Mouse (Mus musculus): ENCODE results near the gene Prlh. TPM values are rescaled to one million over a fixed set of nuclear protein-coding genes. Genes with fewer than 3 reads are reported as not detected.
A peak's percentile ranks its signal among the peaks of the same experiment; 100 is the strongest.

Prlh gene
- total and polyA plus RNA-seq, 3 experiments: not detected

- Histone ChIP-seq H3K27ac (no peak overlapping the region), H3K79me2 (replicated peaks; ENCODE audit: control insufficient read depth, insufficient read depth, low read length) (no peaks in the 10 kb centered on the region), H3K27me3 (ENCODE audit: control insufficient read depth, insufficient read depth, low read length) (no peaks in the 10 kb centered on the region), H3K4me1 (ENCODE audit: control insufficient read depth, insufficient read depth, low read length) (peaks cover 1% of the 10 kb centered on the region; the same call in 1 of the 2 replicates), H3K36me3 (ENCODE audit: control insufficient read depth, insufficient read depth, low read length) (no peaks in the 10 kb centered on the region), H3K4me3 (no peak overlapping the region), H3K9ac (ENCODE audit: low read depth, low read length) (no peak overlapping the region)
- TF ChIP-seq EP300 (IDR thresholded peaks at IDR 0.05; ENCODE audit: insufficient read depth, low read depth, low read length) (peak; percentile 85), CTCF (IDR thresholded peaks at IDR 0.05) (no peak; the same call in 1 of the 2 replicates)
- DNase-seq: peak; percentile 89 to 95
- intact Hi-C loops (cut with DNase I): loop anchor here (1.0 to 5.0 kb wide), 5 partner anchors 48 to 264 kb away; partner anchors contain the start of gene Ramp1
- 18% methylated on average over 9 of the region's 9 CpGs for WGBS
Observed at GRCm38 (mm10) chr1:90972911-90973573, 20.1 kb downstream of the Prlh start.

- Histone ChIP-seq H3K27ac (no peak overlapping the region), H3K9ac (ENCODE audit: low read depth, low read length) (no peak overlapping the region), H3K79me2 (replicated peaks; ENCODE audit: control insufficient read depth, insufficient read depth, low read length) (no peaks in the 10 kb centered on the region), H3K36me3 (ENCODE audit: control insufficient read depth, insufficient read depth, low read length) (no peaks in the 10 kb centered on the region), H3K4me3 (no peak overlapping the region), H3K27me3 (ENCODE audit: control insufficient read depth, insufficient read depth, low read length) (no peaks in the 10 kb centered on the region), H3K4me1 (ENCODE audit: control insufficient read depth, insufficient read depth, low read length) (peaks cover 1% of the 10 kb centered on the region; the same call in 1 of the 2 replicates)
- TF ChIP-seq EP300 (IDR thresholded peaks at IDR 0.05; ENCODE audit: insufficient read depth, low read depth, low read length) (no peak), CTCF (IDR thresholded peaks at IDR 0.05) (no peak), POLR2A (IDR thresholded peaks at IDR 0.05; ENCODE audit: insufficient read depth, low read depth, low read length) (no peak)
- intact Hi-C loops (cut with DNase I): loop anchor here (1.0 to 5.0 kb wide), 5 partner anchors 47 to 264 kb away; partner anchors contain the start of gene Ramp1
- 83% methylated on average over 2 of the region's 2 CpGs for WGBS
- DNase-seq: no peak
Observed at GRCm38 (mm10) chr1:90973574-90973911, 20.6 kb downstream of the Prlh start.

- Histone ChIP-seq H3K27me3 (ENCODE audit: control insufficient read depth, insufficient read depth, low read length) (no peaks in the 10 kb centered on the region), H3K4me3 (no peak overlapping the region), H3K9ac (ENCODE audit: low read depth, low read length) (no peak overlapping the region), H3K4me1 (ENCODE audit: control insufficient read depth, insufficient read depth, low read length) (peaks cover 3% of the 10 kb centered on the region), H3K79me2 (replicated peaks; ENCODE audit: control insufficient read depth, insufficient read depth, low read length) (no peaks in the 10 kb centered on the region), H3K27ac (no peak overlapping the region), H3K36me3 (ENCODE audit: control insufficient read depth, insufficient read depth, low read length) (no peaks in the 10 kb centered on the region)
- 42% methylated on average over 12 of the region's 12 CpGs for WGBS
- peak; percentile 42 to 71 for DNase-seq
- intact Hi-C loops (cut with DNase I): loop anchor here (5.0 kb wide), 2 partner anchors 202 to 262 kb away; partner anchors contain the start of gene Ramp1
- TF ChIP-seq CTCF (IDR thresholded peaks at IDR 0.05): no peak
- TF ChIP-seq EP300 (IDR thresholded peaks at IDR 0.05; ENCODE audit: insufficient read depth, low read depth, low read length): no peak
- TF ChIP-seq POLR2A (IDR thresholded peaks at IDR 0.05; ENCODE audit: insufficient read depth, low read depth, low read length): no peak
Observed at GRCm38 (mm10) chr1:90974906-90975649, 22.2 kb downstream of the Prlh start.

- H3K4me1 ChIP-seq (ENCODE audit: control insufficient read depth, insufficient read depth, low read length): peaks cover 4% of the 10 kb centered on the region
- intact Hi-C loops (cut with DNase I): no loop called here
Observed at GRCm38 (mm10) chr1:90975960-90976359, 23.1 kb downstream of the Prlh start.

GRCm38 (mm10) chr1:90980638-90981330 is 27.9 kb downstream of the Prlh start:
- TF ChIP-seq POLR2A (IDR thresholded peaks at IDR 0.05; ENCODE audit: insufficient read depth, low read depth, low read length) (no peak), EP300 (IDR thresholded peaks at IDR 0.05; ENCODE audit: insufficient read depth, low read depth, low read length) (no peak), CTCF (IDR thresholded peaks at IDR 0.05) (no peak)
- DNase-seq: peak; percentile 23 to 25
- intact Hi-C loops (cut with DNase I): loop anchor here (2.0 kb wide), 1 partner anchor 36 kb away; no protein-coding TSS in a partner anchor
- Histone ChIP-seq H3K27ac (peak overlapping the region; percentile 62), H3K9ac (ENCODE audit: low read depth, low read length) (no peak overlapping the region), H3K4me3 (no peak overlapping the region), H3K4me1 (ENCODE audit: control insufficient read depth, insufficient read depth, low read length) (peaks cover 5% of the 10 kb centered on the region), H3K36me3 (ENCODE audit: control insufficient read depth, insufficient read depth, low read length) (peaks cover 2% of the 10 kb centered on the region; the same call in 1 of the 2 replicates), H3K79me2 (replicated peaks; ENCODE audit: control insufficient read depth, insufficient read depth, low read length) (no peaks in the 10 kb centered on the region), H3K27me3 (ENCODE audit: control insufficient read depth, insufficient read depth, low read length) (no peaks in the 10 kb centered on the region)
- WGBS: 26% methylated on average over 10 of the region's 10 CpGs

More at GRCm38 (mm10) chr1:90975960-90976359, 23.1 kb downstream of the Prlh start:
- Histone ChIP-seq H3K36me3 (ENCODE audit: control insufficient read depth, insufficient read depth, low read length) (peaks cover 2% of the 10 kb centered on the region; the same call in 1 of the 2 replicates), H3K27ac (no peak overlapping the region), H3K4me3 (no peak overlapping the region), H3K27me3 (ENCODE audit: control insufficient read depth, insufficient read depth, low read length) (no peaks in the 10 kb centered on the region), H3K79me2 (replicated peaks; ENCODE audit: control insufficient read depth, insufficient read depth, low read length) (no peaks in the 10 kb centered on the region), H3K9ac (ENCODE audit: low read depth, low read length) (no peak overlapping the region)
- DNase-seq: no peak
- 94% methylated on average over 4 of the region's 4 CpGs for WGBS
- no peak for TF ChIP-seq EP300 (IDR thresholded peaks at IDR 0.05; ENCODE audit: insufficient read depth, low read depth, low read length)
- TF ChIP-seq POLR2A (IDR thresholded peaks at IDR 0.05; ENCODE audit: insufficient read depth, low read depth, low read length): no peak
- no peak for TF ChIP-seq CTCF (IDR thresholded peaks at IDR 0.05)
